In the genomic region with DNA sequence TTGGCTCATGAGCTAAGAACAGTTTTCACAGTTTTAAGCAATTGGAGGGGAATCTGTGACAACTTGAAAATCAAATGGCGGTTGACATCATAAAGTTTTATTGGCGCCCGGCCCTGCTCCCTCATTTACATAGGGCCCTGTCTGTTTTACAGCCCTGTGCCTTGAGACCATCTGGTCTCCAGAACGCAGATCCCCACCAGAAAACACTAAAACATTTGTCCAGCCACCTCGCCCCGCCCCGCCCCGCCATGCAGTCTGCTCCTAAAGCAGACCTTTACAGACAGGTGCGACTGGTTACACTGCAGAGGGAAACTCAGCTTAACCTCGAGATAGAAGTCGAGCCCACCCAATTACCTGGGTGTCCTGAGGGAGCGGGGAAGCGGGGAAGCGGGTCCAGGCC, we compare ENCODE assay signal across 11 mouse cellular contexts. TPM values are rescaled to one million over a fixed set of nuclear protein-coding genes. Genes with fewer than 3 reads are reported as not detected.
"Had no signal": no experiment of that assay in that cellular context is flagged by ENCODE, and none has a peak within 500 bp of the region (broad histone marks: within the 10 kb centered on the region; RNA-seq: fewer than 3 reads in every experiment).

No protein-coding gene starts in this region.

- H3K9ac ChIP-seq: kidney, embryonic 15.5 days; liver, embryonic 14.5 days; neural tube, embryonic 13.5 days had no signal

- H3K4me3 ChIP-seq: kidney, embryonic 15.5 days; neural tube, embryonic 13.5 days had no signal

- H3K27me3 ChIP-seq: neural tube, embryonic 13.5 days had no signal

- H3K36me3 ChIP-seq: kidney, embryonic 15.5 days; neural tube, embryonic 13.5 days had no signal

- H3K4me2 ChIP-seq: kidney, embryonic 15.5 days; neural tube, embryonic 13.5 days had no signal

- DNase-seq: kidney, adult 2 months; kidney, postnatal 25 days; layer of hippocampus, postnatal 36 days; lung, adult 18-20 months; midbrain, embryonic 14.5 days; right cerebral cortex, postnatal 14 days; thymus, postnatal 36 days had no signal

- H3K27ac ChIP-seq: kidney, embryonic 15.5 days; liver, embryonic 14.5 days; neural tube, embryonic 13.5 days had no signal

- H3K9me3 ChIP-seq: kidney, embryonic 15.5 days; neural tube, embryonic 13.5 days had no signal

RNA-seq across cellular contexts. Expression of a gene that starts 52.8 kb away (rescaled TPM):
- polyA plus RNA-seq: liver, adult 2 months; midbrain, embryonic 14.5 days had no signal
